Mouse (Mus musculus) midbrain, embryonic 10.5 days (tissue): ENCODE measurements at regions not wholly inside any gene's neighbourhood (a gene's known extent, or its start where the extent isn't known, plus 50 kb on each side); places are given as distances from the start of the nearest gene placed in this dataset.

Experiments
- DNase-seq: peaks from one replicate; pipeline ENCODE4 v3.0.0-alpha.2; 2017; ENCODE audit warnings: low spot score
- H3K27ac ChIP-seq: fragments of 300-500 bp; sonication (generic); replicated peaks from 2 replicates; pipeline ENCODE4 v1.5.1; 2016; ENCODE audit warnings: mild to moderate bottlenecking
- H3K27me3 ChIP-seq: fragments of 300-500 bp; sonication (generic); 2 replicates; pipeline ENCODE4 v1.6.1; 2016; ENCODE audit warnings: low read depth, mild to moderate bottlenecking; ENCODE audit not compliant: poor library complexity, severe bottlenecking
- H3K36me3 ChIP-seq: fragments of 300-500 bp; sonication (generic); 2 replicates; pipeline ENCODE4 v1.6.1; 2016; ENCODE audit warnings: mild to moderate bottlenecking, moderate library complexity
- H3K4me1 ChIP-seq: fragments of 300-500 bp; sonication (generic); 2 replicates; pipeline ENCODE4 v1.6.1; 2016
- H3K4me3 ChIP-seq: fragments of 300-500 bp; sonication (generic); 2 replicates; pipeline ENCODE4 v1.5.1; 2016; ENCODE audit warnings: mild to moderate bottlenecking, moderate library complexity
- H3K9me3 ChIP-seq: fragments of 300-500 bp; sonication (generic); replicated peaks from 2 replicates; pipeline ENCODE4 v1.6.1; 2016; ENCODE audit warnings: mild to moderate bottlenecking
- WGBS: fragments of 180-500 bp; shearing (Covaris S2); methylation state at CpG from one replicate; pipeline ENCODE4 v1.1.7; 2016; 5-methylcytosine and 5-hydroxymethylcytosine counted together

GRCm38 (mm10) chr10:111721068-111721467 lies 215.0 kb downstream of the Phlda1 start:
- Histone ChIP-seq H3K36me3 (no peaks in the 10 kb centered on the region), H3K9me3 (no peaks in the 10 kb centered on the region), H3K27ac (no peak overlapping the region), H3K4me1 (peaks cover 7% of the 10 kb centered on the region; the same call in 1 of the 2 replicates), H3K4me3 (no peak overlapping the region), H3K27me3 (no peaks in the 10 kb centered on the region)
- DNase-seq, result no peak
- WGBS, result 80% methylated on average over 5 of the region's 5 CpGs

GRCm38 (mm10) chr10:111723885-111724284 lies 217.8 kb downstream of the Phlda1 start:
- 85% methylated on average over 2 of the region's 2 CpGs for WGBS

GRCm38 (mm10) chr10:111724574-111725414 lies 218.7 kb downstream of the Phlda1 start:
- Histone ChIP-seq H3K4me3 (no peak overlapping the region), H3K27ac (no peak overlapping the region), H3K4me1 (peaks cover 7% of the 10 kb centered on the region; the same call in 1 of the 2 replicates), H3K27me3 (no peaks in the 10 kb centered on the region), H3K36me3 (no peaks in the 10 kb centered on the region), H3K9me3 (no peaks in the 10 kb centered on the region)
- WGBS, result 69% methylated on average over 7 of the region's 7 CpGs
- DNase-seq, result no peak

More at GRCm38 (mm10) chr10:111723885-111724284, 217.8 kb downstream of the Phlda1 start:
- no peak overlapping the region for H3K27ac ChIP-seq
- no peak for DNase-seq
- no peak overlapping the region for H3K4me3 ChIP-seq
- no peaks in the 10 kb centered on the region for H3K27me3 ChIP-seq
- peaks cover 7% of the 10 kb centered on the region; the same call in 1 of the 2 replicates for H3K4me1 ChIP-seq
- H3K9me3 ChIP-seq, result no peaks in the 10 kb centered on the region
- no peaks in the 10 kb centered on the region for H3K36me3 ChIP-seq

- peaks cover 17% of the 10 kb centered on the region for H3K4me1 ChIP-seq
- WGBS, result 69% methylated on average over 3 of the region's 3 CpGs
- H3K9me3 ChIP-seq, result no peaks in the 10 kb centered on the region
- H3K27me3 ChIP-seq, result no peaks in the 10 kb centered on the region
- H3K27ac ChIP-seq, result no peak overlapping the region
- no peak overlapping the region for H3K4me3 ChIP-seq
- no peaks in the 10 kb centered on the region for H3K36me3 ChIP-seq
- DNase-seq, result no peak
These were observed 229.9 kb downstream of the Phlda1 start for GRCm38 (mm10) chr10:111736026-111736425.

DNA sequence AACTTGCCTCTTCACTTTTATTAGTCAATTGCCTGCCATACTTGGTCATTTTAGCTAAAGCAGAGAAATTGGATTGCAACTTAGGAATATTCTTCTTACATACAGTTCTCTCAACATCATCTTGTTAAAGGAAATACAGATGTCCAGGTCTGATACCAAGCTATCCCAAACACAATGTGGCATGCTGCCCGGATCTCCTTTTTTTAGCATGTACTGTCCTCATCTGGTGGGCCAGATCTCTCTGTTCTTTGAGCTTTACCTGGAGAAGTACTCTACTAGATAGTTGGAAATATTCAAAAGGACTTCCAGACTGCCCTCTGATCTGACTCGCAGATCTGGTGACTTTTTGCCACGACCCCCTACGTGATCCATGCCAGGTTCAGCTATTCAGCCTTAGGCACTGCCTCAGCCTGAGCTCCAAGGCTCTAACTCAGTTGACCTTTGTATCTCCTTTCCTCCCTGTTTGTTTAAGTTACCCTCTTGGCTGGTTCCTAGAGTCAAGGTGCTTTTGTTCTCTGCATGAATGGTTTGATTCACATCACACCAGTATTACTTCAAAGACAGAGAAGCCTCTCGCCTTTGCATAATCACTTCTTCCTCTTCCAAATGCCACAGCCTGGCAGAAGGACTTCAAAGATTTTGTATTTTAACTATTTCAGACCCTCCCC lies 232.9 kb upstream of the Krr1 start:
- WGBS, result 26% methylated on average over 5 of the region's 5 CpGs
- Histone ChIP-seq H3K4me1 (peaks cover 27% of the 10 kb centered on the region), H3K27me3 (no peaks in the 10 kb centered on the region), H3K4me3 (no peak overlapping the region), H3K9me3 (no peaks in the 10 kb centered on the region), H3K36me3 (no peaks in the 10 kb centered on the region), H3K27ac (0 out of 2 replicates have a peak overlapping the region, but pooled peaks have one; percentile 17)
- no peak for DNase-seq

- no peak for DNase-seq
- H3K27ac ChIP-seq, result peak overlapping the region; percentile 17; the same call in 1 of the 2 replicates
- WGBS, result 69% methylated on average over 9 of the region's 9 CpGs
- H3K36me3 ChIP-seq, result no peaks in the 10 kb centered on the region
- no peaks in the 10 kb centered on the region for H3K9me3 ChIP-seq
- no peak overlapping the region for H3K4me3 ChIP-seq
- H3K4me1 ChIP-seq, result peaks cover 27% of the 10 kb centered on the region
- H3K27me3 ChIP-seq, result no peaks in the 10 kb centered on the region
These were observed 231.7 kb upstream of the Krr1 start for GRCm38 (mm10) chr10:111740586-111741265.

- no peaks in the 10 kb centered on the region for H3K36me3 ChIP-seq
- no peak overlapping the region for H3K4me3 ChIP-seq
- 68% methylated on average over 5 of the region's 5 CpGs for WGBS
- no peaks in the 10 kb centered on the region for H3K27me3 ChIP-seq
- DNase-seq, result no peak
- H3K4me1 ChIP-seq, result peaks cover 31% of the 10 kb centered on the region
- H3K27ac ChIP-seq, result no peak overlapping the region
- no peaks in the 10 kb centered on the region for H3K9me3 ChIP-seq
These were observed 231.0 kb upstream of the Krr1 start for GRCm38 (mm10) chr10:111741301-111741945.

DNA sequence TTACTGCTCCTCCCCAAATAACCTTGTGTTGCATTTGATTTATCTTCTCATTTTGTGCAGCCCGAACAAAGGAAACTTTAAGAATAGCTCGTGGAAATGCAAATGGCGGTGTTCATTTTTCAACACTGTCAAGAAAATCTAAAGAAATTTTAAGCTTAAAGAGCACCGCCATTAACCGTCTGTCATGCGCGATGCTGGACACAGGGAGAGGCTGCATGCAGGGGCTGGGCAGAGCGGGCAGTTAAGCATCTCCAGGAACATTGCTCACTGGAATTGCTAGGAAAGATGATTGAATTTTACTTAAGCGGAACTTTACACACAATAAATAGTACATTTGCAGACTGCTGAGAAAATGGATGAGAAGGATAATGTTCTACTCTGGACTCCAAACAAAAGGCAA lies 229.2 kb upstream of the Krr1 start:
- no peaks in the 10 kb centered on the region for H3K9me3 ChIP-seq
- H3K4me1 ChIP-seq, result peaks cover 31% of the 10 kb centered on the region
- H3K27me3 ChIP-seq, result no peaks in the 10 kb centered on the region
- no peak for DNase-seq
- H3K4me3 ChIP-seq, result no peak overlapping the region
- H3K36me3 ChIP-seq, result no peaks in the 10 kb centered on the region
- 89% methylated on average over 9 of the region's 9 CpGs for WGBS
- no peak overlapping the region for H3K27ac ChIP-seq

DNA sequence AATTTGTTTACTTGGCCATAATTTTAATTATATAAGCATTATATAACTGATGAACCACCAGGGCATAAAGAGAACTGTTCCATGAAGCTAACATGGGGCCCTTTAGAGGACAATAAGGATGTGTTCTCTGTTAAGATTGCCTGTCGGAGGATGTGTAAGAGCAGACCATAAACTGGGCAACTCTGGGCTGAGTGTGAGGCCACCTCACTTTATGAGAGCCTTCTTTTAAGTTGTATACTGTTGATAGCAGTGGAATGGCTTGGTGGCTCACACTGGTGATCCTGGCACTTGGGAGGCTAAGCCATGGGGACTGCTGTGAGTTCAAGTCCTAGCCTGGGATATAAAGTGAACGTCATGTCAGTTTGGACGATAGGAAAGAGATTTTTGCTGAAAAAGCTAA lies 227.3 kb upstream of the Krr1 start:
- no peak overlapping the region for H3K4me3 ChIP-seq
- 88% methylated on average over 3 of the region's 3 CpGs for WGBS
- no peak for DNase-seq
- peaks cover 23% of the 10 kb centered on the region for H3K4me1 ChIP-seq
- H3K27ac ChIP-seq, result no peak overlapping the region
- no peaks in the 10 kb centered on the region for H3K36me3 ChIP-seq
- H3K9me3 ChIP-seq, result no peaks in the 10 kb centered on the region
- no peaks in the 10 kb centered on the region for H3K27me3 ChIP-seq

- H3K27ac ChIP-seq, result peak overlapping the region; percentile 43; the same call in 1 of the 2 replicates
- DNase-seq, result no peak
- WGBS, result 81% methylated on average over 12 of the region's 12 CpGs
These were observed 226.2 kb upstream of the Krr1 start for GRCm38 (mm10) chr10:111746067-111746878.

DNA sequence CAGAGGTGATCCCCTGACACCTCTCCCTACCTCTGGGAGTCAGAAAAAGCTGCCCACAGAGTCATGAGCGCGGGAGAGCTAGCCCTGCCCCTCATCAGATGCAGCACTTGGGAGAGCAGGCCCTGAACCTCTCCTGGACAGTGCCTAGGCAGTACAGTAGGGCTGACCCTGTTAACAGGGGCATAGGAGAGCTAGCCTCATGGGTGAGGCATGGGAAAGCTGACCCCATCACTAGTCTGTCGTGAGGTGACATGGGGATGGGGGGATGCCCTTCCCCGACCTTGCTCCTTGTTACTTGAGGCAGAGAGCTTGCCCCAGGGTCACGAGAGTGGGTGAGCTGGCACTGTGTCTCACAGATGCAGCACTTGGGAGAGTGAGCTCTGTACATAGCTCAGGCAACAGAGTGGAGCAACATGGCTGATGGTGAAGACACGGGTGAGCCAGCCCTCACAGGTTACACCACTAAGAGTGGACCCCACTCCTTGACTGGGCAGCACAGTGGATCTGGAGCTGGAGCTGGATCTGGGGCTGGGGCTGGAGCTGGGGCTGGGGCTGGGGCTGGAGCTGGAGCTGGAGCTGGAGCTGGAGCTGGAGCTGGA lies 225.5 kb upstream of the Krr1 start:
- H3K9me3 ChIP-seq, result no peaks in the 10 kb centered on the region
- H3K4me3 ChIP-seq, result no peak overlapping the region
- 88% methylated on average over 6 of the region's 6 CpGs for WGBS
- no peaks in the 10 kb centered on the region for H3K27me3 ChIP-seq
- no peak for DNase-seq
- H3K36me3 ChIP-seq, result no peaks in the 10 kb centered on the region
- H3K27ac ChIP-seq, result peak overlapping the region; percentile 43; the same call in 1 of the 2 replicates
- H3K4me1 ChIP-seq, result peaks cover 5% of the 10 kb centered on the region

More at GRCm38 (mm10) chr10:111746067-111746878, 226.2 kb upstream of the Krr1 start:
- Histone ChIP-seq H3K36me3 (no peaks in the 10 kb centered on the region), H3K9me3 (no peaks in the 10 kb centered on the region), H3K27me3 (no peaks in the 10 kb centered on the region), H3K4me3 (no peak overlapping the region), H3K4me1 (peaks cover 12% of the 10 kb centered on the region)
